7 mouse cellular contexts compared by ENCODE assay signal in the genomic region with DNA sequence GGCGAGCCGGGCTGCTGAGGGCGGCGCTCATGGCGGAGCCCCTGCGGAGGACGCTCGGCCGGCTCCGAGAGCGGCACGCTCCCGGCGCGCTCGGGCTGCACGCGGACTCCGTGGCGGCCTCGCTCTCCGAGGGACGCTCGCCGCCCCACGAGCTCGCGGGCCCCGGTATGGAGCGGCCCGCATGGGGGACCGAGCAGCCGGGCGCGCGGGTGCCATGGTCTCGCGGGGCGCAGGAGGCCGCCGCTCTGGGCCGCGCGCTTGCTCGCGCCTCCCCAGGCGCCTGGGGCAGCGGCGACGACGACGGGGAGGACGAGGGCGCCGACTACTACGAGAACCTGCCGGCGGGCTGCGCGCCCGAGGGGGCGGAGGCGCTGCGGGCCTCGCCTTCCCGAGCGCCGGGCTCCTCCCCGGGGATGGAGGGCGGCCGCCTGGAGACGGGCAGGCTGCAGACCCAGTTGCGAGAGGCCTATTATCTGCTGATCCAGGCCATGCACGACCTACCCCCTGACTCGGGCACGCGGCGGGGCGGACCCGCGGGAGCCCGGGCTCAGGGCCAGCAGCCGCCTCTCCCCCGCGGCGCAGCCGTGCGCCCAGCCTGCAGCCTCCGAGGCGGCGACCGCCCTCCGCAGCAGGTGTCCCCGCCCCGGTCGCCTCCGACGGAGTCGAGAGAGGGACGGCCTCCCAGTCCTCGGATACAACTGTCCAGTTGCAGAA. TPM values are rescaled to one million over a fixed set of nuclear protein-coding genes. Genes with fewer than 3 reads are reported as not detected.
DNase-seq lines count a peak whose midpoint lies in the region; ATAC-seq and TF ChIP-seq lines count a peak whose summit lies in the region.

No protein-coding gene starts in this region.

- H3K4me3 ChIP-seq in intestine, postnatal 0 days (ENCODE audit: low read depth, low read length), result peak overlapping the region; percentile 70
- peak overlapping the region; percentile 67 for H3K4me3 ChIP-seq in limb, embryonic 11.5 days (ENCODE audit: low read depth, low read length)
- peak overlapping the region; percentile 70 for H3K4me3 ChIP-seq in midbrain, embryonic 12.5 days

- H3K9ac ChIP-seq in intestine, postnatal 0 days (ENCODE audit: low read depth, low read length), result peak overlapping the region; percentile 64
- peak overlapping the region; percentile 78 for H3K9ac ChIP-seq in limb, embryonic 11.5 days (ENCODE audit: low read length)
- peak overlapping the region; percentile 68 for H3K9ac ChIP-seq in midbrain, embryonic 12.5 days (replicated peaks)

- peak; percentile 88 for ATAC-seq in intestine, postnatal 0 days
- ATAC-seq in limb, embryonic 11.5 days (ENCODE audit: insufficient number of reproducible peaks, low FRiP score, low TSS enrichment, low read depth), result peak; percentile 61
- ATAC-seq in midbrain, embryonic 12.5 days (ENCODE audit: low FRiP score, low read depth), result peak; percentile 72

- no peak for TF ChIP-seq CTCF in intestine, postnatal 0 days (IDR thresholded peaks at IDR 0.05; ENCODE audit: low read depth)

- 0 out of 2 replicates have a peak, but pooled peaks cover 4% of the 10 kb centered on the region for H3K4me1 ChIP-seq in intestine, postnatal 0 days (replicated peaks; ENCODE audit: control insufficient read depth, insufficient read depth, low read length)
- peaks cover 9% of the 10 kb centered on the region; the same call in 1 of the 2 replicates for H3K4me1 ChIP-seq in limb, embryonic 11.5 days (ENCODE audit: control insufficient read depth, insufficient read depth, low read length)
- peaks cover 12% of the 10 kb centered on the region for H3K4me1 ChIP-seq in midbrain, embryonic 12.5 days

- peak overlapping the region; percentile 93 for H3K4me2 ChIP-seq in intestine, postnatal 0 days (replicated peaks; ENCODE audit: low read depth)
- peak overlapping the region; percentile 92 for H3K4me2 ChIP-seq in limb, embryonic 11.5 days (ENCODE audit: low read depth, severe bottlenecking)
- H3K4me2 ChIP-seq in midbrain, embryonic 12.5 days (replicated peaks), result peak overlapping the region; percentile 80

- no peaks in the 10 kb centered on the region for H3K27me3 ChIP-seq in intestine, postnatal 0 days (replicated peaks; ENCODE audit: control insufficient read depth, insufficient read depth, low read length)
- peaks cover 8% of the 10 kb centered on the region for H3K27me3 ChIP-seq in limb, embryonic 11.5 days (ENCODE audit: control insufficient read depth, insufficient read depth, low read length)
- peaks cover 39% of the 10 kb centered on the region for H3K27me3 ChIP-seq in midbrain, embryonic 12.5 days

- DNase-seq in adrenal gland, adult 2 months, result peak; percentile 95
- DNase-seq in embryo, embryonic 11.5 days (ENCODE audit: low read depth, low spot score), result peak; percentile 29
- DNase-seq in heart, adult 11 months, result peak; percentile 99
- DNase-seq in limb, embryonic 11.5 days (ENCODE audit: low spot score), result peak; percentile 66
- DNase-seq in spleen, postnatal 36 days (ENCODE audit: low spot score in 2 of 2), result peak; percentile 13 to 19

- under 1% methylated on average over 82 of the region's 101 CpGs for WGBS in intestine, postnatal 0 days
- under 1% methylated on average over 83 of the region's 101 CpGs for WGBS in limb, embryonic 11.5 days
- under 1% methylated on average over 85 of the region's 101 CpGs for WGBS in midbrain, embryonic 12.5 days

- no peaks in the 10 kb centered on the region for H3K36me3 ChIP-seq in intestine, postnatal 0 days (ENCODE audit: control insufficient read depth, insufficient read depth)
- no peaks in the 10 kb centered on the region for H3K36me3 ChIP-seq in limb, embryonic 11.5 days (ENCODE audit: control insufficient read depth, insufficient read depth, low read length)
- no peaks in the 10 kb centered on the region for H3K36me3 ChIP-seq in midbrain, embryonic 12.5 days

- no peaks in the 10 kb centered on the region for H3K9me3 ChIP-seq in intestine, postnatal 0 days (ENCODE audit: control insufficient read depth)
- H3K9me3 ChIP-seq in limb, embryonic 11.5 days (ENCODE audit: control insufficient read depth, low read length), result no peaks in the 10 kb centered on the region
- no peaks in the 10 kb centered on the region for H3K9me3 ChIP-seq in midbrain, embryonic 12.5 days

- peak overlapping the region; percentile 88 for H3K27ac ChIP-seq in intestine, postnatal 0 days (ENCODE audit: low read depth, low read length)
- peak overlapping the region; percentile 56; the same call in 1 of the 2 replicates for H3K27ac ChIP-seq in limb, embryonic 11.5 days (replicated peaks; ENCODE audit: low read depth, low read length)
- H3K27ac ChIP-seq in midbrain, embryonic 12.5 days (replicated peaks), result no peak overlapping the region

RNA-seq across cellular contexts. Expression of a gene that starts 0.5 kb away (rescaled TPM):
- total RNA-seq in adrenal gland, adult 2 months (2021), result 1 to 10 TPM; 4.2 to 6.8 TPM
- polyA plus RNA-seq in adrenal gland, adult 2 months (2012; rRNA removed), result 4.2 and 5.0 TPM in 2 replicates
- 0.98 and 1.5 TPM in 2 replicates for polyA plus RNA-seq in intestine, postnatal 0 days (2015; fragmentation: Nextera tagmentation; extraction: Ambion mirVana)
- 1.8 and 2.1 TPM in 2 replicates for polyA plus RNA-seq in limb, embryonic 11.5 days (2014; fragmentation: Nextera tagmentation; extraction: Ambion mirVana)
- polyA plus RNA-seq in midbrain, embryonic 12.5 days (2016; fragmentation: Nextera tagmentation; extraction: Ambion mirVana), result 0.92 and 1.3 TPM in 2 replicates

RNA-seq across cellular contexts. Expression of a gene that starts 50.3 kb away (rescaled TPM):
- 10 to 100 TPM; 22.0 to 23.1 TPM for total RNA-seq in adrenal gland, adult 2 months (2021)
- polyA plus RNA-seq in adrenal gland, adult 2 months (2012; rRNA removed), result 8.7 and 9.2 TPM in 2 replicates
- 38.7 and 38.9 TPM in 2 replicates for polyA plus RNA-seq in intestine, postnatal 0 days (2015; fragmentation: Nextera tagmentation; extraction: Ambion mirVana)
- polyA plus RNA-seq in limb, embryonic 11.5 days (2014; fragmentation: Nextera tagmentation; extraction: Ambion mirVana), result 55.1 and 61.3 TPM in 2 replicates
- polyA plus RNA-seq in midbrain, embryonic 12.5 days (2016; fragmentation: Nextera tagmentation; extraction: Ambion mirVana), result 58.8 and 61.5 TPM in 2 replicates

Comparison
In these comparisons a context has a peak if more than half of its experiments do, and no peak if none do; other contexts are left out.
1. DNase-seq: peak in every context shown above with its lines; median percentile 99 in heart, adult 11 months; 95 in adrenal gland, adult 2 months; 66 in limb, embryonic 11.5 days; 29 in embryo, embryonic 11.5 days; 16 in spleen, postnatal 36 days.